Mouse (Mus musculus) intestine, embryonic 16.5 days (tissue): ENCODE data around the gene Gsdma2. TPM values are rescaled to one million over a fixed set of nuclear protein-coding genes. Genes with fewer than 3 reads are reported as not detected.
A peak's percentile ranks its signal among the peaks of the same experiment; 100 is the strongest.
"Not testable (repeated sequence)": the region's sequence is repeated elsewhere in the genome, so short reads cannot be mapped to it uniquely, and the experiment has no call there.

Source experiments
- ATAC-seq: fragments of 200-750 bp; cut with Nextera tagmentation; 2 replicates; pipeline ENCODE4 v1.8.0; 2017; ENCODE audit warnings: moderate TSS enrichment, moderate library complexity
- H3K27ac ChIP-seq: fragments of 300-500 bp; sonication (generic); 2 replicates; pipeline ENCODE4 v1.5.1; 2014; ENCODE audit warnings: mild to moderate bottlenecking, low read length
- H3K27me3 ChIP-seq: fragments of 300-500 bp; sonication (generic); replicated peaks from 2 replicates; pipeline ENCODE4 v1.6.1; 2014; ENCODE audit warnings: low read length, control low read depth, mixed read lengths; ENCODE audit not compliant: control insufficient read depth, insufficient read depth
- H3K36me3 ChIP-seq: fragments of 300-500 bp; sonication (generic); 2 replicates; pipeline ENCODE4 v1.6.1; 2014; ENCODE audit warnings: low read length, control low read depth; ENCODE audit not compliant: control insufficient read depth, insufficient read depth
- H3K4me1 ChIP-seq: fragments of 300-500 bp; sonication (generic); 2 replicates; pipeline ENCODE4 v1.6.1; 2014; ENCODE audit warnings: low read length, control low read depth, mixed read lengths; ENCODE audit not compliant: control insufficient read depth, insufficient read depth
- H3K4me2 ChIP-seq: fragments of 300-500 bp; sonication (generic); 2 replicates; pipeline ENCODE4 v1.6.1; 2014; ENCODE audit warnings: low read depth, low read length, control low read depth
- H3K4me3 ChIP-seq: fragments of 300-500 bp; sonication (generic); 2 replicates; pipeline ENCODE4 v1.5.1; 2014; ENCODE audit warnings: mild to moderate bottlenecking, low read length
- H3K9ac ChIP-seq: fragments of 300-500 bp; sonication (generic); 2 replicates; pipeline ENCODE4 v1.6.1; 2014; ENCODE audit warnings: low read depth, low read length
- H3K9me3 ChIP-seq: fragments of 300-500 bp; sonication (generic); 2 replicates; pipeline ENCODE4 v1.6.1; 2016; ENCODE audit warnings: low read length, control low read depth; ENCODE audit not compliant: control insufficient read depth
- WGBS: fragments of 180-500 bp; shearing (Covaris S2); extraction: QIAGEN DNeasy Blood & Tissue Kit; methylation state at CpG from one replicate; pipeline ENCODE4 v1.1.7; 2014; 5-methylcytosine and 5-hydroxymethylcytosine counted together
- polyA plus RNA-seq: library from polyadenylated mRNA; unstranded; fragments of >200 nt; fragmentation: Nextera tagmentation; extraction: Ambion mirVana; gene quantifications from 2 replicates; pipeline ENCODE4 v1.2.1, GENCODE M21; 2015

Gene Gsdma2
- polyA plus RNA-seq, 1 experiment from 2014 or later, result 0.93 TPM

- H3K4me1 ChIP-seq, result no peaks in the 10 kb centered on the region
- no peaks in the 10 kb centered on the region for H3K27me3 ChIP-seq
- no peak overlapping the region for H3K4me3 ChIP-seq
- ATAC-seq, result no peak
- no peak overlapping the region for H3K4me2 ChIP-seq
- WGBS, result 63% methylated on average over 3 of the region's 3 CpGs
- H3K9ac ChIP-seq, result no peak overlapping the region
- H3K9me3 ChIP-seq, result no peaks in the 10 kb centered on the region
- no peak overlapping the region for H3K27ac ChIP-seq
- no peaks in the 10 kb centered on the region for H3K36me3 ChIP-seq
Measured at GRCm38 (mm10) chr11:98644757-98645156, 1.8 kb upstream of the Gsdma2 start.

DNA sequence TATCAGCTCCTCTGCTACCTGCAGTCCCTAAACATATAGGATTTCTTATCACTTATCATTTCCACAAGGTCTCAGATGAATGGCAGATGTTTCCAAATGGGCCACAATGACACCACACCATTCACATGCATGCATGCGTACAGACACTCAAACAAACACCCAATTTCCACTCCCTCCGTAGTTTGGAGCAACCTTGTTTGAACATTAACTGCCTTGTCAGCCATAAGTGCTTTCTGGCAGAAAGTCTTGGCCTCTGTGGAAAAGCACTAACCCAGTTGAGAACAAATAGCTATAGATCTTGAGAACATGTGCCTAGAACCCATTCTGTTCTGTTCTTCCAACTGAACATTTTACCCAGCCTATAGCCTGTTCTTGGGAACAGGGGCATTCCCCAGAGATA, 613 bp upstream of the Gsdma2 start:
- H3K27ac ChIP-seq, result no peak overlapping the region
- H3K9me3 ChIP-seq, result no peaks in the 10 kb centered on the region
- no peaks in the 10 kb centered on the region for H3K27me3 ChIP-seq
- H3K4me1 ChIP-seq, result no peaks in the 10 kb centered on the region
- no peak overlapping the region for H3K4me2 ChIP-seq
- H3K9ac ChIP-seq, result no peak overlapping the region
- no peak for ATAC-seq
- H3K4me3 ChIP-seq, result no peak overlapping the region
- H3K36me3 ChIP-seq, result no peaks in the 10 kb centered on the region
- 58% methylated on average over 2 of the region's 2 CpGs for WGBS

DNA sequence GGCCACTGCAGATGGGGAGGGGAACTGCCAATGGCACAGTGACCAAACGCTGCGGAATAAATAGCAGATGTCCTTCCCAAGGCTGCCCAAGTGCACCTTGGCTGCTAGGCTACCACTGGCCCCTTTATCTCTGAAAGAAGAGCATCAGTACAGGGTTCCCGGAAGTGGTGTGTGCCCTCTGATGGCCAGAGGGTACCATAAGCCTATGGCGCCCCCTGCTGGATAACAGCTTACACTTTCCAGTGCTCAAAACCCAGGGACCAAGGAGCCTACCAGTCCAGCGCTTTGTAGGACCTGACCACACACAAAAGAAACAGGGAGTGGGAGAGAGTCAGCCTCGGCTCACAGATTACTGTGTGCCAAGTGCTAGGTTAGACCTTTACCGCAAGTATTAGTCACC, 8.5 kb downstream of the Gsdma2 start:
- not testable (repeated sequence) for H3K9ac ChIP-seq, H3K9me3 ChIP-seq, H3K4me2 ChIP-seq, H3K4me3 ChIP-seq, H3K36me3 ChIP-seq, H3K27ac ChIP-seq, H3K27me3 ChIP-seq, H3K4me1 ChIP-seq
- peak; percentile 42 for ATAC-seq
- 13% methylated on average over 7 of the region's 7 CpGs for WGBS

DNA sequence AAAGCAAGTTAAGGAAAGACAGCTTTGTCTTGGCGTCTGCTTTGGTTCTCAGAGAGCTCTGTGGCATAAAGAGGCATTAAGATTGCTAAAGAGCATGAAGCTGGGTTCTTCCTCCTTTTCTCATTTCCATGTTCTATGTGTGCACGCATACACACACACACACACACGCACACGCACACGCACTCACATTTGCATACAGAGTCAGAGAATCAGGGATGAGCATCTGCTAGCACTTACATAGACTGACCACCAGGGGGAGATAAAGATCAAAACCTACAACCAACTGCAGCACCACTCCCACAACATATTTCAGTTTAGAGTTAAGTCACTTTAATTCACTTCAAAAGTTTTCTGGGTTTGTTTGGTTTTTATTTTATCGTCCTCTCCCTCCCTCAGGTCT, 14.0 kb downstream of the Gsdma2 start:
- Histone ChIP-seq H3K9ac (no peak overlapping the region), H3K9me3 (no peaks in the 10 kb centered on the region), H3K27me3 (no peaks in the 10 kb centered on the region), H3K36me3 (no peaks in the 10 kb centered on the region), H3K4me3 (no peak overlapping the region), H3K27ac (no peak overlapping the region), H3K4me1 (no peaks in the 10 kb centered on the region), H3K4me2 (no peak overlapping the region)
- ATAC-seq, result peak; percentile 46; the same call in 1 of the 2 replicates
- WGBS, result 7% methylated on average over 6 of the region's 6 CpGs

GRCm38 (mm10) chr11:98664091-98664490, 17.5 kb downstream of the Gsdma2 start, which contains the start of gene Gsdma:
Gene Gsdma (plus strand): TSS chr11:98664351.
- ATAC-seq, result no peak
- WGBS, result 20% methylated on average over 4 of the region's 4 CpGs

DNA sequence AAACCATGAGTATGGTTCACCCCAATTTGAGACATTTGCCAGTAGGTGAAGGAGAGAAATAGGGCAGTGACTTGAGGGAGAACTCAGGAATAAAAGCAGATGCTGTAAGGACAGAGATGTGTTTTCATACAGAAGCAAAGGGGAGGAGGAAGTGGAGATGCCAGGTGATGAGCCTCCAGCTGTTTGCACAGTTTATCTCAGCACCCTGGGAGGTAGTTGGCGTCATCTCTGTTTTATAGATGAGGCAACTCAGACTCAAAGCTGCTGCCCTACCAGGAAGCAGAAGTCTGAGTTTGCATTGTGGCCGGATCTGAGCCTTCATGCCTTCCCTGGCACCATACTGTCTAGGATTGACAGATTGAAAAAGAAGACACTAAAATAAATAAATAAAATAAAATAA, 22.4 kb downstream of the Gsdma2 start:
- Histone ChIP-seq H3K9ac (no peak overlapping the region), H3K27me3 (0 out of 2 replicates have a peak, but pooled peaks cover 3% of the 10 kb centered on the region), H3K4me1 (no peaks in the 10 kb centered on the region), H3K4me2 (no peak overlapping the region), H3K4me3 (no peak overlapping the region), H3K9me3 (no peaks in the 10 kb centered on the region), H3K27ac (no peak overlapping the region), H3K36me3 (no peaks in the 10 kb centered on the region)
- WGBS, result 35% methylated on average over 2 of the region's 2 CpGs
- no peak for ATAC-seq

More at GRCm38 (mm10) chr11:98664091-98664490, 17.5 kb downstream of the Gsdma2 start, which contains the start of gene Gsdma:
- Histone ChIP-seq H3K4me3 (no peak within 1 kb of the TSS), H3K36me3 (no peaks in the 10 kb centered on the region), H3K4me1 (no peaks in the 10 kb centered on the region), H3K9me3 (no peaks in the 10 kb centered on the region), H3K4me2 (no peak within 1 kb of the TSS), H3K9ac (no peak within 1 kb of the TSS), H3K27me3 (0 out of 2 replicates have a peak, but pooled peaks cover 3% of the 10 kb centered on the region), H3K27ac (no peak within 1 kb of the TSS)

DNA sequence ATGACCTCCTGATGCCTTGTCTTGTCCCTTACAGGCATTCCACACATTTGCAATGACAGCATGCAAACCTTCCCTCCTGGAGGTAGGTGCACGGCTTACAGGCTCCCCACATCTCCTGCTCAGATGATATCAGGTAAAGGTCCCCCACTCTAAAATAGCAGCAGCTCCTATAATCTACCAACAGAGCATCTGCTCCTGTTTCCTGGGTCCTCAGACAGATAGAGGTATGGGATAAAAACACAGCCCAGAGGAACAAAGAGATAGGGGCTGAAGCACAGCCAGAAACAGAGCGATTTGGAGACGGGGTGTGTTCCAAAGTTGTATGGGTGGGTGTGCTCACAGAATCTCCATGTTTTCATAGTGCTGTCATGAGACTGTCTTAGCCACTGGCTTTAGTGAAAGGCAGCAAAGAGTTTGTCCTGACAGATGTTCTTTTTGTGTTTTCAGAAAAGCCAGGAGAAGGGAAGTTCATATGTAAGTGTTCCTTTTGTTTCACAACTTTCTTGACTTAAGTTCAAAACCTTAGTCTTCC, 24.8 kb downstream of the Gsdma2 start:
- no peaks in the 10 kb centered on the region for H3K36me3 ChIP-seq
- 0 out of 2 replicates have a peak, but pooled peaks cover 3% of the 10 kb centered on the region for H3K27me3 ChIP-seq
- no peaks in the 10 kb centered on the region for H3K4me1 ChIP-seq
- ATAC-seq, result no peak
- H3K9me3 ChIP-seq, result no peaks in the 10 kb centered on the region
- H3K4me3 ChIP-seq, result no peak overlapping the region
- WGBS, result 68% methylated on average over 3 of the region's 3 CpGs
- H3K9ac ChIP-seq, result no peak overlapping the region
- no peak overlapping the region for H3K27ac ChIP-seq
- H3K4me2 ChIP-seq, result no peak overlapping the region

- ATAC-seq, result no peak
- no peaks in the 10 kb centered on the region for H3K36me3 ChIP-seq
- H3K4me2 ChIP-seq, result no peak overlapping the region
- WGBS, result 63% methylated on average over 5 of the region's 5 CpGs
- no peaks in the 10 kb centered on the region for H3K9me3 ChIP-seq
- H3K27ac ChIP-seq, result no peak overlapping the region
- no peak overlapping the region for H3K9ac ChIP-seq
- no peaks in the 10 kb centered on the region for H3K4me1 ChIP-seq
- H3K4me3 ChIP-seq, result no peak overlapping the region
- H3K27me3 ChIP-seq, result no peaks in the 10 kb centered on the region
Measured at GRCm38 (mm10) chr11:98671857-98672256, 25.3 kb downstream of the Gsdma2 start.

DNA sequence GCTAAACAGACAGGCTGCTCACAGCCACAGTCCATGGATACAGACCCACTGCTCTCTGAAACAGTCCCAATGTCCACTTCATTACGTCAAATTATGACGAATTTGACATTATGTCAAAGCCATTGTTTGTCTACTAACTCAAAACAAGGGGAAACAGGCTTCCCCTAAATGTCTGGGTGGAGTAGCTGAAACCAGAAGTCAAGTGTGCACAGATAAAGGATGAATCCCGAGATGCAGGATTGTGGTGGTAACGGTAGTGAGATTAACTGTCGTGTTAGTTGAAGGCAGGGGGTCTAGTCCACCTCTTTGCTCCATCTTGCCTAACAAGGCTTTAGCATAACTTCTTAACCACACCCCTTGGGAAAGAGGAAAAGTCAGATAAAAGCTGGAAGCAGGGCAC, 25.9 kb downstream of the Gsdma2 start:
- H3K27ac ChIP-seq, result no peak overlapping the region
- H3K4me1 ChIP-seq, result no peaks in the 10 kb centered on the region
- H3K4me2 ChIP-seq, result no peak overlapping the region
- H3K36me3 ChIP-seq, result no peaks in the 10 kb centered on the region
- ATAC-seq, result no peak
- no peaks in the 10 kb centered on the region for H3K27me3 ChIP-seq
- no peaks in the 10 kb centered on the region for H3K9me3 ChIP-seq
- H3K9ac ChIP-seq, result no peak overlapping the region
- WGBS, result 79% methylated on average over 5 of the region's 5 CpGs
- H3K4me3 ChIP-seq, result no peak overlapping the region

GRCm38 (mm10) chr11:98673136-98673535, 26.6 kb downstream of the Gsdma2 start:
- WGBS, result 2% methylated on average over 6 of the region's 7 CpGs
- H3K9ac ChIP-seq, H3K4me1 ChIP-seq, H3K4me2 ChIP-seq, H3K9me3 ChIP-seq, H3K4me3 ChIP-seq, H3K27ac ChIP-seq, H3K27me3 ChIP-seq, H3K36me3 ChIP-seq: not testable (repeated sequence)
- peak; percentile 67 for ATAC-seq
